Mouse (Mus musculus): ENCODE results near the gene Klrb1a. TPM values are rescaled to one million over a fixed set of nuclear protein-coding genes. Genes with fewer than 3 reads are reported as not detected.

Gene Klrb1a
- polyA plus RNA-seq, 1 experiment from 2014 or later = 0.18 TPM

Other genes starting within 250 kb of the Klrb1a start
- 0.14 TPM in 1 of 2 replicates, not detected in the other for gene Tex52, start 248.1 kb downstream of the Klrb1a start, polyA plus RNA-seq (2014; fragmentation: Nextera tagmentation; extraction: Ambion mirVana)
- not detected in 2 replicates for gene Gm44596, start 248.0 kb downstream of the Klrb1a start, polyA plus RNA-seq (2014; fragmentation: Nextera tagmentation; extraction: Ambion mirVana)
- gene Nrip2, start 224.2 kb downstream of the Klrb1a start, polyA plus RNA-seq (2014; fragmentation: Nextera tagmentation; extraction: Ambion mirVana) = 2.9 and 3.5 TPM in 2 replicates
- 30.1 and 32.8 TPM in 2 replicates for gene Itfg2, start 198.6 kb downstream of the Klrb1a start, polyA plus RNA-seq (2014; fragmentation: Nextera tagmentation; extraction: Ambion mirVana)
- 541 and 572 TPM in 2 replicates for gene Fkbp4, start 184.9 kb downstream of the Klrb1a start, polyA plus RNA-seq (2014; fragmentation: Nextera tagmentation; extraction: Ambion mirVana)
- gene Pzp, start 96.8 kb downstream of the Klrb1a start, polyA plus RNA-seq (2014; fragmentation: Nextera tagmentation; extraction: Ambion mirVana) = 17.8 and 19.8 TPM in 2 replicates
- 0.45 and 1.3 TPM in 2 replicates for gene A2ml1, start 41.9 kb downstream of the Klrb1a start, polyA plus RNA-seq (2014; fragmentation: Nextera tagmentation; extraction: Ambion mirVana)
- gene Clec2h, start 38.9 kb upstream of the Klrb1a start, polyA plus RNA-seq (2014; fragmentation: Nextera tagmentation; extraction: Ambion mirVana) = not detected in 2 replicates
- gene Klrb1, start 99.5 kb upstream of the Klrb1a start, polyA plus RNA-seq (2014; fragmentation: Nextera tagmentation; extraction: Ambion mirVana) = not detected in 2 replicates
- not detected in 2 replicates for gene Klrb1c, start 165.7 kb upstream of the Klrb1a start, polyA plus RNA-seq (2014; fragmentation: Nextera tagmentation; extraction: Ambion mirVana)
- gene Gm44511, start 202.8 kb upstream of the Klrb1a start, polyA plus RNA-seq (2014; fragmentation: Nextera tagmentation; extraction: Ambion mirVana) = not detected in 2 replicates
- gene Klrb1b, start 202.8 kb upstream of the Klrb1a start, polyA plus RNA-seq (2014; fragmentation: Nextera tagmentation; extraction: Ambion mirVana) = not detected in 2 replicates